Mouse (Mus musculus): ENCODE results near the gene Dupd1.

- TF ChIP-seq CTCF (IDR thresholded peaks at IDR 0.05) (no peak), EP300 (IDR thresholded peaks at IDR 0.05) (no peak)
Observed at GRCm38 (mm10) chr14:21682681-21683129, 31.7 kb downstream of the Dupd1 start.

Data from lung, postnatal 0 days (tissue).